In genomic region chr6:71190501-71190900, GRCm38 (mm10) we compare ENCODE assay signal across 41 mouse cellular contexts. TPM values are rescaled to one million over a fixed set of nuclear protein-coding genes. Genes with fewer than 3 reads are reported as not detected.
"Had no signal": no experiment of that assay in that cellular context is flagged by ENCODE, and none has a peak within 500 bp of the region (broad histone marks: within the 10 kb centered on the region; RNA-seq: fewer than 3 reads in every experiment).

No protein-coding gene starts in this region.

- H3K27me3 ChIP-seq: limb, embryonic 12.5 days; limb, embryonic 13.5 days; limb, embryonic 15.5 days; liver, embryonic 12.5 days; liver, embryonic 13.5 days; liver, embryonic 15.5 days; lung, embryonic 15.5 days; midbrain, embryonic 12.5 days; midbrain, embryonic 13.5 days; midbrain, embryonic 15.5 days; neural tube, embryonic 12.5 days had no signal

- H3K27ac ChIP-seq: left cerebral cortex, adult 2 months; limb, embryonic 10.5 days; limb, embryonic 12.5 days; limb, embryonic 13.5 days; limb, embryonic 15.5 days; liver, embryonic 12.5 days; liver, embryonic 13.5 days; liver, embryonic 14.5 days; liver, embryonic 15.5 days; lung, embryonic 15.5 days; macrophage; midbrain, embryonic 10.5 days; midbrain, embryonic 12.5 days; midbrain, embryonic 13.5 days; midbrain, embryonic 15.5 days; neural tube, embryonic 12.5 days had no signal

- H3K36me3 ChIP-seq: limb, embryonic 10.5 days; limb, embryonic 12.5 days; limb, embryonic 13.5 days; limb, embryonic 15.5 days; liver, embryonic 12.5 days; liver, embryonic 13.5 days; liver, embryonic 15.5 days; lung, embryonic 15.5 days; midbrain, embryonic 10.5 days; midbrain, embryonic 12.5 days; midbrain, embryonic 13.5 days; midbrain, embryonic 15.5 days; neural tube, embryonic 12.5 days had no signal

- DNase-seq: left cerebral cortex, postnatal 4 days; liver, embryonic 13.5 days; liver, postnatal 0 days; lung, adult 18-20 months; lung, adult 2 months; lung, embryonic 14.5 days; lung, postnatal 10 days; lung, postnatal 14 days; lung, postnatal 36 days; lung, postnatal 4 days; midbrain, embryonic 14.5 days had no signal

- H3K9ac ChIP-seq: limb, embryonic 12.5 days; limb, embryonic 13.5 days; limb, embryonic 15.5 days; liver, embryonic 12.5 days; liver, embryonic 13.5 days; liver, embryonic 14.5 days; liver, embryonic 15.5 days; liver, postnatal 0 days; lung, embryonic 14.5 days; lung, embryonic 15.5 days; midbrain, embryonic 12.5 days; midbrain, embryonic 13.5 days; midbrain, embryonic 15.5 days; neural tube, embryonic 12.5 days had no signal

- H3K4me1 ChIP-seq: limb, embryonic 12.5 days; limb, embryonic 13.5 days; limb, embryonic 15.5 days; liver, embryonic 12.5 days; lung, embryonic 15.5 days; megakaryocyte, embryonic 14.5 days; midbrain, embryonic 10.5 days; midbrain, embryonic 12.5 days; midbrain, embryonic 13.5 days; midbrain, embryonic 15.5 days; neural tube, embryonic 12.5 days had no signal

- H3K4me3 ChIP-seq: left cerebral cortex, adult 2 months; limb, embryonic 10.5 days; limb, embryonic 12.5 days; limb, embryonic 13.5 days; limb, embryonic 15.5 days; liver, embryonic 12.5 days; liver, embryonic 13.5 days; liver, embryonic 15.5 days; lung, embryonic 15.5 days; megakaryocyte, embryonic 14.5 days; midbrain, embryonic 10.5 days; midbrain, embryonic 12.5 days; midbrain, embryonic 13.5 days; midbrain, embryonic 15.5 days; myocyte; neural tube, embryonic 12.5 days had no signal

RNA-seq across cellular contexts. Expression of gene Fabp1, which starts 9.1 kb away (rescaled TPM):
- total RNA-seq: left cerebral cortex, adult 2 months; left cerebral cortex, adult 8-10 months; left cerebral cortex, postnatal 10 days; left cerebral cortex, postnatal 14 days; left cerebral cortex, postnatal 25 days; left cerebral cortex, postnatal 36 days; left cerebral cortex, postnatal 4 days; megakaryocyte progenitor cell, adult 5-6 weeks; megakaryocyte, adult 5-6 weeks; megakaryocyte-erythroid progenitor cell, adult 5-6 weeks; midbrain, postnatal 0 days; monocyte, adult 5-6 weeks had no signal
- polyA plus RNA-seq: limb, embryonic 10.5 days; limb, embryonic 12.5 days; lung, embryonic 14.5 days; macrophage; midbrain, embryonic 10.5 days; midbrain, embryonic 11.5 days; midbrain, embryonic 12.5 days; midbrain, embryonic 13.5 days; midbrain, embryonic 14.5 days; midbrain, embryonic 16.5 days; midbrain, postnatal 0 days; myocyte; neural tube, embryonic 11.5 days; neural tube, embryonic 12.5 days had no signal

RNA-seq across cellular contexts. Expression of gene Thnsl2, which starts 46.3 kb away (rescaled TPM):
- total RNA-seq: megakaryocyte, adult 5-6 weeks; megakaryocyte-erythroid progenitor cell, adult 5-6 weeks; monocyte, adult 5-6 weeks had no signal
